Mouse (Mus musculus) olfactory bulb, adult 2 months (tissue): ENCODE results near the gene Sf3a3.

ENCODE experiments used
- CTCF ChIP-seq: fragments of 200-500 bp; IDR thresholded peaks from 2 replicates; pipeline ENCODE4 v1.5.1; 2012; ENCODE audit warnings: low read depth, mild to moderate bottlenecking, low read length, moderate library complexity; ENCODE audit not compliant: insufficient read depth
- POLR2A ChIP-seq: fragments of 200-500 bp; IDR thresholded peaks from 2 replicates; pipeline ENCODE4 v1.6.1; 2012; ENCODE audit warnings: mild to moderate bottlenecking, low read depth, low read length, moderate library complexity; ENCODE audit not compliant: insufficient read depth

GRCm38 (mm10) chr4:124692416-124692861, 22.1 kb upstream of the Sf3a3 start:
- TF ChIP-seq CTCF, result no peak
- no peak for TF ChIP-seq POLR2A
